In the genomic region with DNA sequence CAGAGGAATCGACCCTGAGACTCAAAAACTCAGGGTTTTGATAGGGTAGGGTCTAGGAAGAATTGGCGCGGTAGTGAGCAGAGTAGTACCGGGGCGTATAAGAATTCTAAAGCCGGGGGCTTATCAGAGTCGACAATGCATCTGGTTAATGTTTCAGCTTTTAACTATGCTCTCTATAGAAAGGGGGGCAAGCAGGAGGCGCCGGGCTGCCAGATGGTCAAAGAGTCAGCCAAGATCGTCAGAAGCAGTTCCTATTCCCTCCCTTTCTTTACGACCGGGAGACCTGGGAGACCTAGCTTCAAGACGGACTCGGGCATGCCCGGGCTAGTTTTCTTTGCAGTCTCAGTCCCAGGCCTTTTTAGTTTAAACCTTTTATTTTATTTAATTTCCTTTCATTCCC, we compare ENCODE assay signal across 9 mouse cellular contexts. TPM values are rescaled to one million over a fixed set of nuclear protein-coding genes. Genes with fewer than 3 reads are reported as not detected.
DNase-seq lines count a peak whose midpoint lies in the region; ATAC-seq and TF ChIP-seq lines count a peak whose summit lies in the region.
"Had no signal": no experiment of that assay in that cellular context is flagged by ENCODE, and none has a peak within 500 bp of the region (broad histone marks: within the 10 kb centered on the region; RNA-seq: fewer than 3 reads in every experiment).

No protein-coding gene starts in this region.

- TF ChIP-seq CTCF in liver, postnatal 0 days (IDR thresholded peaks at IDR 0.05; ENCODE audit: low read depth): no peak
- no peak for TF ChIP-seq CTCF in stomach, postnatal 0 days (IDR thresholded peaks at IDR 0.05; ENCODE audit: low read depth)

- peaks cover 30% of the 10 kb centered on the region for H3K4me1 ChIP-seq in liver, embryonic 12.5 days
- peaks cover 9% of the 10 kb centered on the region; the same call in 1 of the 2 replicates for H3K4me1 ChIP-seq in liver, postnatal 0 days (ENCODE audit: insufficient read depth)
- no peaks in the 10 kb centered on the region for H3K4me1 ChIP-seq in stomach, postnatal 0 days (replicated peaks; ENCODE audit: control insufficient read depth, insufficient read depth)
- peaks cover 5% of the 10 kb centered on the region; the same call in 1 of the 2 replicates for H3K4me1 ChIP-seq in hindbrain, embryonic 13.5 days (replicated peaks)
- H3K4me1 ChIP-seq in forebrain, embryonic 11.5 days (replicated peaks; ENCODE audit: control insufficient read depth, insufficient read depth, low read length): no peaks in the 10 kb centered on the region

- H3K27me3 ChIP-seq in liver, embryonic 12.5 days (replicated peaks): 0 out of 2 replicates have a peak, but pooled peaks cover 2% of the 10 kb centered on the region
- H3K27me3 ChIP-seq in liver, postnatal 0 days (ENCODE audit: insufficient read depth, low read length): no peaks in the 10 kb centered on the region
- no peaks in the 10 kb centered on the region for H3K27me3 ChIP-seq in stomach, postnatal 0 days (ENCODE audit: control insufficient read depth, insufficient read depth, low read length)
- no peaks in the 10 kb centered on the region for H3K27me3 ChIP-seq in hindbrain, embryonic 13.5 days
- H3K27me3 ChIP-seq in forebrain, embryonic 11.5 days (ENCODE audit: control insufficient read depth, insufficient read depth, low read length): no peaks in the 10 kb centered on the region
- H3K27me3 ChIP-seq: hindbrain, embryonic 15.5 days had no signal

- no peak for ATAC-seq in liver, embryonic 12.5 days
- ATAC-seq in liver, postnatal 0 days: no peak
- ATAC-seq in stomach, postnatal 0 days (ENCODE audit: low FRiP score, low TSS enrichment): no peak
- ATAC-seq in hindbrain, embryonic 13.5 days (ENCODE audit: low FRiP score): no peak
- ATAC-seq in forebrain, embryonic 11.5 days (replicated peaks; ENCODE audit: low FRiP score): no peak

- H3K27ac ChIP-seq in liver, embryonic 12.5 days: no peak overlapping the region
- no peak overlapping the region for H3K27ac ChIP-seq in liver, postnatal 0 days (ENCODE audit: low read depth)
- peak overlapping the region; percentile 67 for H3K27ac ChIP-seq in stomach, postnatal 0 days (replicated peaks)
- no peak overlapping the region for H3K27ac ChIP-seq in hindbrain, embryonic 13.5 days
- no peak overlapping the region for H3K27ac ChIP-seq in forebrain, embryonic 11.5 days (ENCODE audit: low read depth, low read length)
- H3K27ac ChIP-seq: hindbrain, embryonic 15.5 days had no signal

- H3K36me3 ChIP-seq in liver, embryonic 12.5 days: peaks cover 11% of the 10 kb centered on the region
- H3K36me3 ChIP-seq in liver, postnatal 0 days (replicated peaks; ENCODE audit: insufficient read depth, low read length): no peaks in the 10 kb centered on the region
- no peaks in the 10 kb centered on the region for H3K36me3 ChIP-seq in stomach, postnatal 0 days (ENCODE audit: control insufficient read depth, insufficient read depth, low read length)
- no peaks in the 10 kb centered on the region for H3K36me3 ChIP-seq in hindbrain, embryonic 13.5 days
- no peaks in the 10 kb centered on the region for H3K36me3 ChIP-seq in forebrain, embryonic 11.5 days (ENCODE audit: control insufficient read depth, insufficient read depth, low read length)
- H3K36me3 ChIP-seq: hindbrain, embryonic 15.5 days had no signal

- H3K9ac ChIP-seq in liver, embryonic 12.5 days: no peak overlapping the region
- no peak overlapping the region for H3K9ac ChIP-seq in liver, postnatal 0 days (replicated peaks)
- no peak overlapping the region for H3K9ac ChIP-seq in stomach, postnatal 0 days (ENCODE audit: low read length)
- H3K9ac ChIP-seq in hindbrain, embryonic 13.5 days: no peak overlapping the region
- H3K9ac ChIP-seq in forebrain, embryonic 11.5 days (ENCODE audit: low read length): no peak overlapping the region

- no peak overlapping the region for H3K4me3 ChIP-seq in liver, embryonic 12.5 days
- no peak overlapping the region for H3K4me3 ChIP-seq in liver, postnatal 0 days (ENCODE audit: low read depth, low read length)
- peak overlapping the region; percentile 65; the same call in 1 of the 2 replicates for H3K4me3 ChIP-seq in stomach, postnatal 0 days (ENCODE audit: low read depth, low read length)
- no peak overlapping the region for H3K4me3 ChIP-seq in hindbrain, embryonic 13.5 days
- no peak overlapping the region for H3K4me3 ChIP-seq in forebrain, embryonic 11.5 days (ENCODE audit: low read depth, low read length)

- DNase-seq in liver, postnatal 0 days: no peak
- peak; percentile 38 for DNase-seq in gastrocnemius, postnatal 14 days
- DNase-seq in kidney, adult 8-10 months: peak; percentile 52 to 61
- peak; percentile 44 for DNase-seq in stomach, postnatal 0 days (ENCODE audit: low spot score)
- DNase-seq in forebrain, embryonic 11.5 days (ENCODE audit: low spot score): no peak
- no peak for DNase-seq in spleen, postnatal 4 days (ENCODE audit: low spot score in 2 of 2)

- intact Hi-C loops in gastrocnemius, postnatal 14 days (cut with DNase I; ENCODE audit: low total_unique reads): no loop called here

- no peaks in the 10 kb centered on the region for H3K9me3 ChIP-seq in liver, embryonic 12.5 days (replicated peaks)
- H3K9me3 ChIP-seq in liver, postnatal 0 days (ENCODE audit: low read length): no peaks in the 10 kb centered on the region
- H3K9me3 ChIP-seq in stomach, postnatal 0 days (ENCODE audit: control insufficient read depth, low read length): no peaks in the 10 kb centered on the region
- H3K9me3 ChIP-seq in hindbrain, embryonic 13.5 days: no peaks in the 10 kb centered on the region
- H3K9me3 ChIP-seq in forebrain, embryonic 11.5 days (ENCODE audit: control insufficient read depth, low read length): no peaks in the 10 kb centered on the region
- H3K9me3 ChIP-seq: hindbrain, embryonic 15.5 days had no signal

- WGBS in liver, embryonic 12.5 days (ENCODE audit: insufficient replicate concordance): 81% methylated on average over 15 of the region's 15 CpGs
- 88% methylated on average over 15 of the region's 15 CpGs for WGBS in liver, postnatal 0 days (ENCODE audit: insufficient replicate concordance)
- WGBS in stomach, postnatal 0 days: 56% methylated on average over 15 of the region's 15 CpGs
- 77% methylated on average over 15 of the region's 15 CpGs for WGBS in hindbrain, embryonic 13.5 days
- whole genome bisulfite sequencing in forebrain, embryonic 11.5 days: 95% methylated on average over 15 of the region's 15 CpGs

- TF ChIP-seq EP300 in liver, postnatal 0 days (IDR thresholded peaks at IDR 0.05; ENCODE audit: low read depth): no peak
- TF ChIP-seq EP300 in stomach, postnatal 0 days (optimal IDR thresholded peaks at IDR 0.05): no peak

- H3K4me2 ChIP-seq in liver, embryonic 12.5 days: peak overlapping the region; percentile 78
- H3K4me2 ChIP-seq in liver, postnatal 0 days (ENCODE audit: low read depth, low read length): no peak overlapping the region
- H3K4me2 ChIP-seq in stomach, postnatal 0 days (replicated peaks; ENCODE audit: low read depth): peak overlapping the region; percentile 61; the same call in 1 of the 2 replicates
- no peak overlapping the region for H3K4me2 ChIP-seq in hindbrain, embryonic 13.5 days
- H3K4me2 ChIP-seq in forebrain, embryonic 11.5 days (ENCODE audit: low read depth, low read length, severe bottlenecking): no peak overlapping the region

RNA-seq across cellular contexts. Expression of a gene that starts 1.3 kb away (rescaled TPM):
- 11.7 and 12.3 TPM in 2 replicates for polyA plus RNA-seq in liver, embryonic 12.5 days (2016; fragmentation: Nextera tagmentation; extraction: Ambion mirVana)
- polyA plus RNA-seq in liver, postnatal 0 days (2015; fragmentation: Nextera tagmentation; extraction: Ambion mirVana): 4.2 and 4.4 TPM in 2 replicates
- 1 to 10 TPM; 7.8 TPM for total RNA-seq in gastrocnemius, postnatal 14 days (2021)
- 12.2 and 12.9 TPM in 2 replicates for polyA plus RNA-seq in stomach, postnatal 0 days (2015; fragmentation: Nextera tagmentation; extraction: Ambion mirVana)
- 9.0 and 10.9 TPM in 2 replicates for polyA plus RNA-seq in hindbrain, embryonic 13.5 days (2015; fragmentation: Nextera tagmentation; extraction: Ambion mirVana)
- 13.5 and 14.7 TPM in 2 replicates for polyA plus RNA-seq in forebrain, embryonic 11.5 days (2014; fragmentation: Nextera tagmentation; extraction: Ambion mirVana)

RNA-seq across cellular contexts. Expression of a gene that starts 32.8 kb away (rescaled TPM):
- 2.2 and 2.3 TPM in 2 replicates for polyA plus RNA-seq in liver, embryonic 12.5 days (2016; fragmentation: Nextera tagmentation; extraction: Ambion mirVana)
- polyA plus RNA-seq in liver, postnatal 0 days (2015; fragmentation: Nextera tagmentation; extraction: Ambion mirVana): 0.69 and 0.99 TPM in 2 replicates
- under 1 TPM in 1 of 2 experiments, not detected in 1; 0.08 TPM for total RNA-seq in gastrocnemius, postnatal 14 days (2021)
- polyA plus RNA-seq in stomach, postnatal 0 days (2015; fragmentation: Nextera tagmentation; extraction: Ambion mirVana): 1.2 and 1.4 TPM in 2 replicates
- 7.5 and 7.6 TPM in 2 replicates for polyA plus RNA-seq in hindbrain, embryonic 13.5 days (2015; fragmentation: Nextera tagmentation; extraction: Ambion mirVana)
- polyA plus RNA-seq in forebrain, embryonic 11.5 days (2014; fragmentation: Nextera tagmentation; extraction: Ambion mirVana): 8.8 and 8.9 TPM in 2 replicates

RNA-seq across cellular contexts. Expression of a gene that starts 39.0 kb away (rescaled TPM):
- 0.07 and 0.14 TPM in 2 replicates for polyA plus RNA-seq in liver, embryonic 12.5 days (2016; fragmentation: Nextera tagmentation; extraction: Ambion mirVana)
- 0.04 TPM in 2 replicates for polyA plus RNA-seq in liver, postnatal 0 days (2015; fragmentation: Nextera tagmentation; extraction: Ambion mirVana)
- total RNA-seq in gastrocnemius, postnatal 14 days (2021): not detected
- polyA plus RNA-seq in stomach, postnatal 0 days (2015; fragmentation: Nextera tagmentation; extraction: Ambion mirVana): 0.47 and 0.61 TPM in 2 replicates
- 0.17 TPM in 1 of 2 replicates, not detected in the other for polyA plus RNA-seq in hindbrain, embryonic 13.5 days (2015; fragmentation: Nextera tagmentation; extraction: Ambion mirVana)
- polyA plus RNA-seq in forebrain, embryonic 11.5 days (2014; fragmentation: Nextera tagmentation; extraction: Ambion mirVana): 0.17 and 0.90 TPM in 2 replicates

Comparison
In these comparisons a context has a peak if more than half of its experiments do, and no peak if none do; other contexts are left out.
1. H3K4me2 ChIP-seq: peak in liver, embryonic 12.5 days (single experiment) and stomach, postnatal 0 days (single experiment); none in liver, postnatal 0 days (single experiment), hindbrain, embryonic 13.5 days (single experiment) and forebrain, embryonic 11.5 days (single experiment).
2. DNase-seq: peak in gastrocnemius, postnatal 14 days (single experiment), kidney, adult 8-10 months (2 of 2) and stomach, postnatal 0 days (single experiment); none in liver, postnatal 0 days (single experiment), forebrain, embryonic 11.5 days (single experiment) and spleen, postnatal 4 days (0 of 2).